Mouse (Mus musculus) intestine, embryonic 14.5 days (tissue): Measurements from ENCODE around the gene Fat1. TPM values are rescaled to one million over a fixed set of nuclear protein-coding genes. Genes with fewer than 3 reads are reported as not detected.

Experiments used
- ATAC-seq: fragments of 200-750 bp; cut with Nextera tagmentation; replicated peaks from 2 replicates; pipeline ENCODE4 v1.8.0; 2017; ENCODE audit warnings: low read depth, moderate number of reproducible peaks, moderate TSS enrichment, moderate library complexity; ENCODE audit not compliant: low FRiP score, low TSS enrichment
- DNase-seq: peaks from one replicate; pipeline ENCODE4 v3.0.0-alpha.2; 2018; ENCODE audit warnings: low spot score
- H3K27ac ChIP-seq: fragments of 300-500 bp; sonication (generic); 2 replicates; pipeline ENCODE4 v1.5.1; 2014; ENCODE audit warnings: low read depth, mild to moderate bottlenecking, control low read depth
- H3K27me3 ChIP-seq: fragments of 300-500 bp; sonication (generic); replicated peaks from 2 replicates; pipeline ENCODE4 v1.6.1; 2014; ENCODE audit warnings: low read length, control low read depth; ENCODE audit not compliant: control insufficient read depth, insufficient read depth
- H3K36me3 ChIP-seq: fragments of 300-500 bp; sonication (generic); 2 replicates; pipeline ENCODE4 v1.6.1; 2014; ENCODE audit warnings: low read length, control low read depth; ENCODE audit not compliant: control insufficient read depth, insufficient read depth
- H3K4me1 ChIP-seq: fragments of 300-500 bp; sonication (generic); replicated peaks from 2 replicates; pipeline ENCODE4 v1.6.1; 2014; ENCODE audit warnings: low read length, control low read depth, mixed read lengths; ENCODE audit not compliant: control insufficient read depth, insufficient read depth
- H3K4me2 ChIP-seq: fragments of 300-500 bp; sonication (generic); 2 replicates; pipeline ENCODE4 v1.6.1; 2014; ENCODE audit warnings: low read length
- H3K4me3 ChIP-seq: fragments of 300-500 bp; sonication (generic); 2 replicates; pipeline ENCODE4 v1.5.1; 2014; ENCODE audit warnings: low read depth, low read length, control low read depth, mixed read lengths
- H3K9ac ChIP-seq: fragments of 300-500 bp; sonication (generic); 2 replicates; pipeline ENCODE4 v1.6.1; 2014; ENCODE audit warnings: mild to moderate bottlenecking, low read length
- H3K9me3 ChIP-seq: fragments of 300-500 bp; sonication (generic); 2 replicates; pipeline ENCODE4 v1.6.1; 2016; ENCODE audit warnings: low read length, control low read depth; ENCODE audit not compliant: control insufficient read depth
- WGBS: fragments of 180-500 bp; shearing (Covaris S2); extraction: QIAGEN DNeasy Blood & Tissue Kit; methylation state at CpG from one replicate; pipeline ENCODE4 v1.1.7; 2014; 5-methylcytosine and 5-hydroxymethylcytosine counted together
- polyA plus RNA-seq: library from polyadenylated mRNA; unstranded; fragments of >200 nt; fragmentation: Nextera tagmentation; extraction: Ambion mirVana; gene quantifications from 2 replicates; pipeline ENCODE4 v1.2.1, GENCODE M21; 2014

Gene Fat1
- polyA plus RNA-seq, 1 experiment from 2014 or later = 29.7 TPM

DNA sequence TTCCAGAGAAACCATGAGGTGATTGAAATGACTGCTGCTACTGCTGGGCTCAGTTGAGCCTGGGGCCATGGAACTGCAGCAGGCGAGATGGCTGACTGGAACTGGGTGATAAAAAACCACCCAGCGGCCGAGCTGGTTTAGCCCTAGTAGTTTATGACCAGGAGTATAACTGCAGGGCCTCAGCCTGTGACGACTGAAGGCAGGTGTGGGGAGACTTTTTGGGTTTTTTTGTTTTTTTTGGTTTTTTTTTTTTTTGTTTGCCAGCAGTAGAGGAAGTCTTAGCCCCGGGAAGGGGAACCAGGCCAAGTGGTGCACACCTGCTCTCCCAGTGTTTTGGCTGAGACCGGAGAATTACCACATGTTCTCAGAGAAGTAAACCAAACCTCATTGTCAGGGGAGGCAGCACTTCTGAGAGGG is 92.8 kb downstream of the Fat1 start:
- 69% methylated on average over 6 of the region's 6 CpGs for WGBS
- DNase-seq (peak; percentile 45), ATAC-seq (no peak)
- Histone ChIP-seq H3K27ac (no peak overlapping the region), H3K36me3 (peaks cover 96% of the 10 kb centered on the region), H3K9me3 (0 out of 2 replicates have a peak, but pooled peaks cover 4% of the 10 kb centered on the region), H3K27me3 (no peaks in the 10 kb centered on the region), H3K9ac (no peak overlapping the region), H3K4me1 (no peaks in the 10 kb centered on the region), H3K4me3 (no peak overlapping the region), H3K4me2 (no peak overlapping the region)

- Histone ChIP-seq H3K9ac (no peak overlapping the region), H3K4me3 (no peak overlapping the region), H3K4me2 (no peak overlapping the region), H3K9me3 (no peaks in the 10 kb centered on the region), H3K4me1 (no peaks in the 10 kb centered on the region), H3K27me3 (no peaks in the 10 kb centered on the region), H3K36me3 (peaks cover 98% of the 10 kb centered on the region), H3K27ac (no peak overlapping the region)
- WGBS = 87% methylated on average over 15 of the region's 15 CpGs
- ATAC-seq (no peak), DNase-seq (no peak)
Measured at GRCm38 (mm10) chr8:45038350-45038749, 103.1 kb downstream of the Fat1 start.

DNA sequence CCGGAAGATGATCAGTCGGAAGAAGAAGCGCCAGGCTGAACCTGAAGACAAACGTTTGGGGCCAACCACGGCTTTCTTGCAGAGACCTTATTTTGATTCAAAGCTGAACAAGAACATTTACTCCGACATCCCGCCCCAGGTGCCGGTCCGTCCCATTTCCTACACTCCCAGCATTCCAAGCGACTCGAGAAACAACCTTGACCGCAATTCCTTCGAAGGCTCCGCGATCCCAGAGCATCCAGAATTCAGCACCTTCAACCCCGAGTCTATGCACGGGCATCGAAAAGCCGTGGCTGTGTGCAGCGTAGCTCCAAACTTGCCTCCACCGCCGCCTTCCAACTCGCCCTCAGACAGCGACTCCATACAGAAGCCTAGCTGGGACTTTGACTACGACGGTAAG is 108.9 kb downstream of the Fat1 start:
- Histone ChIP-seq H3K9ac (no peak overlapping the region), H3K4me1 (no peaks in the 10 kb centered on the region), H3K36me3 (peaks cover 91% of the 10 kb centered on the region), H3K27ac (no peak overlapping the region), H3K4me2 (no peak overlapping the region), H3K9me3 (no peaks in the 10 kb centered on the region), H3K27me3 (no peaks in the 10 kb centered on the region), H3K4me3 (no peak overlapping the region)
- 96% methylated on average over 26 of the region's 26 CpGs for WGBS
- DNase-seq (no peak), ATAC-seq (no peak)

- peaks cover 2% of the 10 kb centered on the region; the same call in 1 of the 2 replicates for H3K9me3 ChIP-seq
- no peak overlapping the region for H3K9ac ChIP-seq
- no peak overlapping the region for H3K4me2 ChIP-seq
- H3K27me3 ChIP-seq = no peaks in the 10 kb centered on the region
- no peak overlapping the region for H3K4me3 ChIP-seq
- H3K36me3 ChIP-seq = peaks cover 74% of the 10 kb centered on the region
- no peak for DNase-seq
- no peaks in the 10 kb centered on the region for H3K4me1 ChIP-seq
- H3K27ac ChIP-seq = no peak overlapping the region
- no peak for ATAC-seq
- 91% methylated on average over 8 of the region's 8 CpGs for WGBS
Measured at GRCm38 (mm10) chr8:45050451-45050850, 115.2 kb downstream of the Fat1 start.

GRCm38 (mm10) chr8:45051236-45051635 is 116.0 kb downstream of the Fat1 start:
- H3K9me3 ChIP-seq = peaks cover 4% of the 10 kb centered on the region; the same call in 1 of the 2 replicates
- no peak overlapping the region for H3K27ac ChIP-seq
- WGBS = 95% methylated on average over 30 of the region's 30 CpGs
- DNase-seq (no peak), ATAC-seq (no peak)
- no peak overlapping the region for H3K9ac ChIP-seq
- no peak overlapping the region for H3K4me3 ChIP-seq
- no peaks in the 10 kb centered on the region for H3K27me3 ChIP-seq
- no peak overlapping the region for H3K4me2 ChIP-seq
- no peaks in the 10 kb centered on the region for H3K4me1 ChIP-seq
- H3K36me3 ChIP-seq = peaks cover 66% of the 10 kb centered on the region

DNA sequence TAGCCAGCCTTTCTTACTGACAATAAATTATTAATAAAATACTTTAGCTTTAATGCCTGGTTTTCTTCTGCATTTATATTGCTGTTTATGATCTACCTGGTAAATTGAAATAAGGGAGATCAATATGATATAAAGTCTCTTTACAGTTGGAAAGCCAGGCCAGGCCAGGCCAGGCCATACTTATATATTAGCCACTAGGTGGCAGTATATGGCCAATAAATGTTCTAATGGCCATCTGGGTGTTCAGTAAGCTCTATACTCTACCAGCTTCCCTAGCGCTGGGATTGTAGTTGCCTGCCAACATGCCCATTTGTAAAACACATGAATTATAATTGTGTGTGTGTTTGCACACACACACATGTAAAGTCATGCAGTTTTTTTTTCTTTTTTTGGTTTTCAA is 117.0 kb downstream of the Fat1 start:
- 87% methylated on average over 1 of the region's 1 CpGs for WGBS
- Histone ChIP-seq H3K4me2 (no peak overlapping the region), H3K27me3 (no peaks in the 10 kb centered on the region), H3K4me1 (no peaks in the 10 kb centered on the region), H3K9ac (no peak overlapping the region), H3K27ac (no peak overlapping the region), H3K4me3 (no peak overlapping the region), H3K9me3 (peaks cover 4% of the 10 kb centered on the region; the same call in 1 of the 2 replicates), H3K36me3 (peaks cover 58% of the 10 kb centered on the region)
- ATAC-seq (peak; percentile 74; the same call in 1 of the 2 replicates), DNase-seq (no peak)

GRCm38 (mm10) chr8:45052618-45053017 is 117.4 kb downstream of the Fat1 start:
- no peak for ATAC-seq
- Histone ChIP-seq H3K4me1 (no peaks in the 10 kb centered on the region), H3K4me3 (no peak overlapping the region), H3K9ac (no peak overlapping the region), H3K4me2 (no peak overlapping the region), H3K9me3 (peaks cover 4% of the 10 kb centered on the region; the same call in 1 of the 2 replicates), H3K27ac (no peak overlapping the region), H3K27me3 (no peaks in the 10 kb centered on the region), H3K36me3 (peaks cover 53% of the 10 kb centered on the region)
- WGBS = 95% methylated on average over 9 of the region's 9 CpGs
- no peak for DNase-seq

DNA sequence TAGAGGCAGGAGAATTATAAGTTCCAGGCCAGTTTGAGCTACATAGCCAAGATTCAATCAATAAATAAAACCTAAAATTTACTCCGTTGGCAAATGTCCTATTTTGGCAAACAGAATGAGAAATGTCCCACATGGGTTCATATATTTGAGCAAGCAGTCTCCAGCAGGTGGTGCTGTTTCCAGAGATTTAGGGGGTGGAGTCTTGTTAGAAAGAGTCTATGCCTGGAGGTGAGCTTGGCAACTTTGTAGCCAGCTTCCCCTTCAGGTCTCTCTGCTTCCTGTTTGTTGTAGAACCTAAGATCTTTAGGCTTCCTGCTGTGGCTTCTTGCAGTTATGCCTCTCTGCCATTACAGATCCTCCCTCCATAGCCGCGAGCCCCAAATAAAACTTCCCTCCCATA is 120.3 kb downstream of the Fat1 start:
- Histone ChIP-seq H3K9me3 (peaks cover 4% of the 10 kb centered on the region; the same call in 1 of the 2 replicates), H3K27ac (no peak overlapping the region), H3K36me3 (peaks cover 42% of the 10 kb centered on the region), H3K4me2 (no peak overlapping the region), H3K9ac (no peak overlapping the region), H3K27me3 (no peaks in the 10 kb centered on the region), H3K4me1 (no peaks in the 10 kb centered on the region), H3K4me3 (no peak overlapping the region)
- WGBS = 96% methylated on average over 3 of the region's 3 CpGs
- ATAC-seq (no peak), DNase-seq (no peak)

DNA sequence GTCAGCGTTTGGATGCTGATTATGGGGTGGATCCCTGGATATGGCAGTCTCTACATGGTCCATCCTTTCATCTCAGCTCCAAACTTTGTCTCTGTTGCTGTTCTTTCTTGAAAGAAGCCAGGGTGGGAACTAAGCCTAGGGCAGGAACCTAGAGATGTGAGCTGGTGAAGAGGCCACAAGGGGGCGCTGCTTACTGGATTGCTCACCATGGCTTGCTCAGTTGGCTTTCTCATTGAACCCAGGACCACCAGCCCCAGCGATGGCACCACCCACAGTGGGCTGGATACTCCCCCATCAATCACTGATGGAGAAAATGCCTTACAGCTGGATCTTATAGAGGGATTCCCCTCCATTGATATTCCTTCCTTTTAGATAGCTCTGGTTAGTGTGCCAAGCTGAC is 121.6 kb downstream of the Fat1 start:
- no peak overlapping the region for H3K4me2 ChIP-seq
- no peak overlapping the region for H3K27ac ChIP-seq
- peaks cover 4% of the 10 kb centered on the region; the same call in 1 of the 2 replicates for H3K9me3 ChIP-seq
- WGBS = 21% methylated on average over 2 of the region's 3 CpGs
- ATAC-seq (no peak), DNase-seq (no peak)
- no peak overlapping the region for H3K9ac ChIP-seq
- peaks cover 29% of the 10 kb centered on the region for H3K36me3 ChIP-seq
- no peak overlapping the region for H3K4me3 ChIP-seq
- no peaks in the 10 kb centered on the region for H3K4me1 ChIP-seq
- H3K27me3 ChIP-seq = no peaks in the 10 kb centered on the region
